Mouse (Mus musculus) cerebral cortex, adult 2 months (tissue): Measurements from ENCODE around the gene Fosb.

ENCODE experiments used
- WGBS: fragments of 180-500 bp; shearing (Covaris S2); methylation state at CpG from one replicate; pipeline ENCODE4 v1.1.7; 2018; 5-methylcytosine and 5-hydroxymethylcytosine counted together

Fosb gene

GRCm38 (mm10) chr7:19305796-19306765, 3.8 kb downstream of the Fosb start:
- WGBS = 59% methylated on average over 16 of the region's 16 CpGs

DNA sequence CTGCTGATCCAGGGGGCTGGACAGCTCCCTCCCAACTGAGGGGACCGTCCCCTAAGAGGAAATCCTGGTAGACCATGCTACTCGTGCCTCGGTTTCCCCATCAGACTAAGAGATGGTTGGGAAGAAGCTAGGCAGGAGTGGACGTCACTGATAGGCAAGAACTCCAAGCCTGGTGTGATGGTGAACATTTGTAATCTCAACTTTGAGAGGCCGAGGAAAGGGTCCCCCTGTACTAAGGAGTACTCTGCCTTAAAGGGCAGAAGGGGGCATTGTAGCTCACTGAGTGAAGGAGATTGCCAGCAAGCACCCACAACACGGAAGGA, 4.5 kb downstream of the Fosb start:
- 38% methylated on average over 6 of the region's 6 CpGs for WGBS

DNA sequence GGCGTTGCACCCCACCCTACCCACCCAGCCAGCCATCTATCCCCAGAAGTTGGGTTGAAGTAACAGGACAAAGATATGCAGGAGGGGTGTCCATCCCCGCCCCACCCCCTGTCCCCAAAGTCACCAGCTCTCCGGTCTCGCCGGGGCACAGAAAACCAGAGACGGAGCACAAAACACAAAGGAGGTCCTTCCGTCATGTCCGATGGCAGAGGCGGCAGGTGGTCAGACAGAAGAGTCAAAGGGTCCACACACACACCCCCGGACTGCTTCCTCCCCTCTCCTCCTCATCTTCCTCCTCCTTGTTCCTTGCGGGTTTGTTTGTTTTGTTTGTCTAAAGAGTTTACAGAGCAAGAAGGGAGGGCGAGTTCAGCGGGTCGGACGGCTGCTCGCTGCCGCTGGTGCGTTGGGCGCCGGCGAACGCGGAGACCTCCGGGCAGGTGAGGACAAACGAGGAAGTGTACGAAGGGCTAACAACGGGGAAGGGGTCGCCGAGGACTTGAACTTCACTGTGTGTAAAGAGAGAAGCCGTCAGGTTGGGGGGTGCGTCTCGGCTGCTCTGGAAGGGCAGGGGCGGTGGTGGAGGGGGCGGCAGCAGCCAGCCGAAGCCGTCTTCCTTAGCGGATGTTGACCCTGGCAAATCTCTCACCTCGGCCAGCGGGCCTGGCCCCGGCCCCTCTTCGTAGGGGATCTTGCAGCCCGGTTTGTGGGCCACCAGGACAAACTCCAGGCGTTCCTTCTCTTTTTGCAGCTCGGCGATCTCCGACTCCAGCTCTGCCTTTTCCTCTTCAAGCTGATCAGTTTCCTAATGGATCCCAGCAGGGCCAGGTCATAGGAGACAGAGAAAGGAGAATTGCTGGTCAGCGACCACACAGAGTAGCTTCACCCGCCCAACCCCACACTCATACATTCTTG, 5.1 kb downstream of the Fosb start:
- 16% methylated on average over 48 of the region's 48 CpGs for WGBS

DNA sequence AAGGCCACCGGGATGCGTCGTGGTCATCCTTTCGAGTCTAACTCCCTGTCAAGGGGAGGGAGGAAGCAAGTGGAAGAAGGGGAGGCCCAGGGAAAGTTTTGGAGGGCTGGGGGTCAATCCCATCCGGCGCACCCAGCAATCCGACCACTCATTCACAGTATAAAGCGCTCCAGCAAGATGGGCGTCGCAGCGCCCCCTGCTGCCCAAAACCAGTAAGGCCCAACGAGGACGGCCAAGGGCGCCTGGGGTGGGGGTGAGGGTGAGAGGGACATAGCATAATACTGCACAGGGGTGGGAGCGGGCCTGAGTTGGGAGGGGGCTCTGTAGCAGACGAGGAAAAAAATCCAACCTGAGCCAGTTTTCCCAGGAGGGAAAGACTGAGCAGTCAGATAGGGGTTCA, 6.1 kb downstream of the Fosb start:
- 6% methylated on average over 16 of the region's 16 CpGs for WGBS

- 85% methylated on average over 12 of the region's 12 CpGs for whole genome bisulfite sequencing
Observed at GRCm38 (mm10) chr7:19303046-19303305, 6.9 kb downstream of the Fosb start.

DNA sequence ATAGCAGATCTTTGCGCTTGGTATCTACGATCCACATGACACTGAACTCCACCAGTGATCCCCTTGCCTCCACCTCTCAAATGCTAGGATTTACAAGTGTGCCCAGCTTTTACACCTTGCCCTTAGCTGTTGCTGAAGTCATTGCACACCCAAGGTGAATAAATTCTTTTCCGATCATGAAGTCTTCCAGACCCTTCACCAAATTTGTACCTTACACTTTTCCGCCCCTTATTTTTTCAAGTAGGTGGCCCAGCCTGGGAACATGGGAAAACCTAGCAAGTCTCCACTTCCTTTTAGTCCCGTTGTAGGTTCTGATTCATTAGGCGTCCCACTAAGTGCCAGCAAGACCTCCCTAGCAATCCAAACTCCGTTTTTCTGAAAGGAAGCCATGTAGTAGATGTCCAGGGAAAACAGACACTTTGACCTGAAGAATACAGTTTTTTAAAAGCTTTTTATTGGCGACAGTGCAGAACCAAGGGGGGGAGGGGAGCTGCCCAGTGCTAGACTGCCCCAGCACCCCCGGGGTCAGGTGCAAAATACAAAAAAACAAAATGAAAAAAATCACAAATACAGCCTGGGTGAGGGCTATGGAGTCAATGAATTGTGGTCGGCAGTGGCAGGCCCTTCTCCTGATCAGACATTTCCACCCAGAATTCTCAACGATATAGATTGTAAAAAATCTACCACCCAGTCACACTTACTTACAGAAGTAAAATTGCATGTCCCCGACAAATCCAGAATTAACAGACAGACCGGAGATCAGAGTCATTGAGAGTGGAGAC, 7.4 kb downstream of the Fosb start:
- WGBS = 55% methylated on average over 13 of the region's 13 CpGs

DNA sequence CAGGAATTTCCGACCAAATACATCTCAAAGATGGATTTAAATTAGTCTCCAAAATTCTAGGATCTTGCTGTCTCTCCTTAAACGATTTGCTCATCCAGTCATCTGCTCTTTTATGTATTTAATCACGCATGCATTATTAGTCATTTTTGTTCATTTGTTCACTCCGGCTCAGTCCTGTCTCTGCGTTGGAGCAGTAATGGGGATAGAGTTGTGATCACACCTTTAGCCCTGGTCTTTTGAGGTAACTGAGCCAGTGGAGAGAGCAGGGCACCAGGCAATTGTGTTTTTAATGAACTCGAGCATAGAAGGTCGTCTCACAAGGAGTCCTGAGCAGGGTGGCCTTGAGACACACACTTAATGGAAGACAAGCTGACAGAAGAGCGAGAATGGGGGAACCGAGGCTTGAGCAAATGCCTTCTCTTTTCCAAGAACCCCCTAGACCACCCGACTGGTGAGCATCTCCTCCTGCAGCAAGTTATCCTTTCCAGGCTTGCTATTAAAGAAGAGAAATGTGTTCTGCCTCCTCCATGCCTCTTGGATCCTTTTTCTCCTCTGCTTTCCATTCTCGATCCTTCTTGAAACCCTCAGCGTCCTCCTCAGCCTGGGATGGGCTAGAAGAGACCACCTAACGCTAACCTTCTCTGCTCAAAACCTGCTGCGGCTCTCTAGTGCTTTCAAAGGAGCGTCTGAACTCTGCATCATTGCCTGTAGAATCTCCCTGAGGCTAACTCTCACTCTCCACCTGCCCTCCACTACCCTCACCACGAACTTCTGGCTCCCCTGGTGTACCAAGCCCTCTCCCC, 8.2 kb downstream of the Fosb start:
- WGBS = 7% methylated on average over 16 of the region's 16 CpGs

GRCm38 (mm10) chr7:19300501-19301421, 9.1 kb downstream of the Fosb start:
- WGBS = under 1% methylated on average over 29 of the region's 29 CpGs

GRCm38 (mm10) chr7:19299194-19299593, 10.7 kb downstream of the Fosb start:
- 23% methylated on average over 3 of the region's 3 CpGs for WGBS

DNA sequence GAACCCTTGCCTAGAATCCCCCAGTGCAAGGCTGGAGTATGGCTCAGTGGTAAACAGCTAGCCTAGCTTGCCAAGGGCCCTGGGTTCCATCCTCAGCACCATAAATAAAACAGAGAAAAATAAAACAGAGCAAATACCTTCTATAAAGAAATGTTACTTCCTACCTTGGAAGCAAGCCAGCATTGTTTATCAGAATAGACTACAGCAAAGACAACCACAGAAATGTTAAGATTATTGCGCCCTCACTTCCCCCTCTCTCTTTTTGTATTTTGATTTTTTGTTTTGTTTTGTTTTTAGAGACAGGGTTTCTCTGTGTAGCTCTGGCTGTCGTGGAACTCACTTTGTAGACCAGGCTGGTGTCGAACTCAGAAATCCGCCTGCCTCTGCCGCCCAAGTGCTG, 12.1 kb downstream of the Fosb start:
- WGBS = 87% methylated on average over 5 of the region's 5 CpGs

- 85% methylated on average over 6 of the region's 6 CpGs for WGBS
Observed at GRCm38 (mm10) chr7:19297034-19297433, 12.8 kb downstream of the Fosb start.

DNA sequence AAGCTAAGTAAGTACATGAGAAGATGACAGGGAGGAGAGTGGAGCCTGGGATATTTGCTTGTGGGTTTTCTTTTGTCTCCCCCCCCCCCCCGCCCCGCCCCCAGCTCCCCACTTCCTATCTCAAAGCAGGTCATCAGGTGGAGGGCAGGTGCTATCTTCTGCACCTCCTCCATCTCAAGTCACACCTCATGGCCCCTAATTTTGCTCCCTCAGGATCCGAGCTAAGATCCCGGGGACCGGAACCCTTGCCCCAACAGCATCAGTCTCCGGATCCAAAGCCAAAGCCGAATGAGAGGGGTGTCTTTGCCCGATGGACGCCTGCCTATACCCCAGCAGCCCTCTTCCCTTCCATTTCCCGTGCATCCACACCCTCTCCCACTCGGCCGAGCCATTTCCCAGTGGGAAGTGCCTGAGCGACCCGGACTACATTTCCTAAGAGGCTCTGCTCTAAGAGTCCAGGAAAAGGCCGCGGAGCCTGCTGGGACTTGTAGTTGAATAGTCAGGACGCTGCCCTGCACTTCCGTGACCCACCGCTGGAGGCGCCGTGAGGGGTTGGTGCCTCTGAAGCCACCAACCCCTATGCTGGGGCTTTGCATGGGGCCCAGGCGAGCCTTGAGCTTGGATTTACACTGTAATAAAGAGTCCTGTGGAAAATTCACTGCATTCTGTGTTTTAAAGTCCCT, 14.2 kb downstream of the Fosb start:
- WGBS = 17% methylated on average over 21 of the region's 22 CpGs

- 18% methylated on average over 20 of the region's 20 CpGs for WGBS
Observed at GRCm38 (mm10) chr7:19290969-19291596, 18.8 kb downstream of the Fosb start.

GRCm38 (mm10) chr7:19284763-19285162, 25.1 kb downstream of the Fosb start:
- WGBS = 35% methylated on average over 4 of the region's 4 CpGs

DNA sequence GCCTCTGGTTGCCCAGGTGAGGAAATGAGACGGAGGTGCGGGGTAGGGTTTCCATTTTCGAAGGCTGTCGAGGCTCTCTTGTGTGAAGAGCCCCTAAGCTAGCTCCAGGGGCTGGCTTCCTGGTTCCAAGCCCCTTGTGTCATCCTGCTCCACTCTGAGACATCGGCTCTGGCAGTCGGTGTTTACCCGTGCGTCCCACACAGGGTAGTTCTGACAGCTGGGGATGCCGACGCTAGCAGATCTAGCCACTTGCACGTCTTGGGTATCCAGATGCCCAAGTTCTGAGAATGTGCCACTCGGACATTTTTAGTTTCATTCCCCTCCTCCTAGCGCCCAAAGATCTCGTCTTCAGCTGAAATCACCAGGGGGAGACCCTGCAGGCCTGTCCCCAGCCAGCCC, 26.4 kb downstream of the Fosb start:
- 19% methylated on average over 14 of the region's 14 CpGs for WGBS

DNA sequence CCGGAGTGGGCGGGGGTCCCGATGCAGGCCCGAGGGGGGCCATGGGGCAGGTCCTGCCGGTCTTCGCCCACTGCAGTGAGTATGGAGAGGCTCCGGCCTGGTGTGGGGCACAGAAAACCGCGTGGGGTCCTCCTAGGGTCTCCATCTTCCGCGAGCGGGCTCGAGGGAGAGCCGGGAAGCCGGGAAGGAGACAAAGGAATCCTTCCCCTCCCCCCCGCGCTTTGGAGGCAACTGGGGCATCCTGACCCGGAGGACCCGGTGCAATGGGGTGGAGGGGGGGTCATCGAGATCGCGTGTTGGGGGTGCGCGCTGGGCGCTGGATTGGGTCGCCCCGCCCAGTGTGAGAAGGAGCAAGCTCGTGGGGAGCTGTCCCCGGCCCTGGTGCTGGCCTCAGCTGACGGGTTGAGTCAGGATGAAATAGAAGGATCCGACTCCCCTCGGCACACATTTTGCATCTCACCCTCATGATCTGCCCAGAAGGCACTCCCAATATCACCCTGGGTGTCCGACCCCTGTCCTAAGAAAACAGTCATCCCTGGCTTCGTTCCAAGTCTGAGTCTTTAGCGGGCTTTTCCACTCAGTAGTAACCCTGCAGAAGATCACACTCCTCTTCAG, 27.0 kb downstream of the Fosb start:
- 1% methylated on average over 35 of the region's 35 CpGs for WGBS

DNA sequence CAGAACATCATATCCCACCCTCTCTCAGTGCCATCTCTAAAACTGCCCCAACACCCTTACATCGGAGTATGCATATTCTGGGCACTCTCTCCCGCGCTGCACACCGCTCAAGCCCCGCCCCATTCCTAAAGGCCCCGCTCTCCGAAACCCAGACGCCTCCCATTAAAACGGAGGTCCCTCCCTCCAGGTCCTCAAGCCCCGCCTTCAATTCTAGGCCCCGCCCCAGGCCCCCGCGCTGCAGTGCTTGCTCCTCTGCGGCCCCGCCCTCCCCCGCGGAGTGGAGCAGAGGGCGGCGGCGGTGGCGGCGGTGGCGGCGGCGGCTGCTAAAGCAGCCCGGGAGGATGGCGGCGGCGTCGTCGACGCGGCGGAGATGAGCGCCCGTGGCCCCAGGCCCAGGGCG, 27.5 kb downstream of the Fosb start, which contains the start of gene Rtn2:
Rtn2 (plus strand) TSS at position 240 of the 400 bp plus-strand sequence.
- under 1% methylated on average over 37 of the region's 37 CpGs for WGBS

DNA sequence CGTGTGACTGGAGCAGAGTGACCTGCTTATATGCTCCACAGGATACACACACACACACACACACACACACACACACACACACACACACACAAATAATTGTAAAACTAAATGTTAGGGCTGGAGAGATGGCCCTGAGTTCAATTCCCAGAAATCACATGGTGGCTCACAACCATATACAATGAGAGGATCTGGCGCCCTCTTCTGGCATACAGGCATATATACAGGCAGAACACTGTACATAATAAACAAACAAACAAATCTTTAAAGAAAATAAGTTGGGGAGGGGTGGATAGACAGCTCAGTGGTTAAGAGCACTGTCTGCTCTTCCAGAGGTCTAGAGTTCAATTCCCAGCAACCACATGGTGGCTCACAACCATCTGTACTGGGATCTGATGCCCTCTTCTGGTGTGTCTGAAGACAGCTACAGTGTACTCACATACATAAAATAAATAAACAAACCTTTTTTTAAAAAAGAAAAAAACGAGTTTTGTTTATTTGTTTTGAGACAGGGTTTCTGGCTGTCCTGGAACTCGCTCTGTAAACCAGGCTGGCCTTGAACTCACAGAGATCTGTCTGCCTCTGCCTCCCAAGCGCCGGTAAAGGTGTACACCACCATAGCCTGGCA, 28.1 kb downstream of the Fosb start:
- 24% methylated on average over 6 of the region's 6 CpGs for WGBS
